Mouse (Mus musculus) cerebellum, adult 2 months (tissue): ENCODE results near the gene Guk1. TPM values are rescaled to one million over a fixed set of nuclear protein-coding genes. Genes with fewer than 3 reads are reported as not detected.

ENCODE experiments used
- DNase-seq, 2 experiments: peaks; one replicate each; pipeline ENCODE4 v3.0.0; 2021
- H3K27ac ChIP-seq: fragments of 200-500 bp; 2 replicates; pipeline ENCODE4 v1.5.1; 2012; ENCODE audit warnings: low read length, control low read depth, inconsistent platforms; ENCODE audit not compliant: insufficient read depth
- H3K27me3 ChIP-seq: fragments of 200-500 bp; 2 replicates; pipeline ENCODE4 v1.6.1; 2012; ENCODE audit warnings: inconsistent platforms, mild to moderate bottlenecking, low read length, moderate library complexity; ENCODE audit not compliant: control insufficient read depth, insufficient read depth
- H3K4me1 ChIP-seq: fragments of 200-500 bp; 2 replicates; pipeline ENCODE4 v1.6.1; 2011; ENCODE audit warnings: low read length; ENCODE audit not compliant: control insufficient read depth, insufficient read depth
- H3K4me3 ChIP-seq: fragments of 200-500 bp; replicated peaks from 2 replicates; pipeline ENCODE3; 2011; ENCODE audit warnings: mild to moderate bottlenecking, low read depth, low read length, control low read depth; ENCODE audit not compliant: insufficient read depth
- CTCF ChIP-seq: fragments of 200-500 bp; IDR thresholded peaks from 2 replicates; pipeline ENCODE4 v1.5.1; 2011; ENCODE audit warnings: low read depth, mild to moderate bottlenecking, control low read depth, low read length, moderate library complexity, borderline replicate concordance; ENCODE audit not compliant: insufficient read depth
- POLR2A ChIP-seq: fragments of 200-500 bp; IDR thresholded peaks from 2 replicates; pipeline ENCODE4 v1.6.1; 2011; ENCODE audit warnings: low read length, control low read depth, borderline replicate concordance; ENCODE audit not compliant: insufficient read depth
- WGBS: fragments of 180-500 bp; shearing (Covaris S2); methylation state at CpG from one replicate; pipeline ENCODE4 v1.1.7; 2018; 5-methylcytosine and 5-hydroxymethylcytosine counted together
- polyA plus RNA-seq: library from polyadenylated mRNA; depleted of rRNA; stranded (reverse); fragments of >200 nt; gene quantifications from 2 replicates; pipeline ENCODE4 v1.2.3, GENCODE M21; 2012; rRNA removed

Gene Guk1
- polyA plus RNA-seq, 1 experiment: 235 TPM

DNA sequence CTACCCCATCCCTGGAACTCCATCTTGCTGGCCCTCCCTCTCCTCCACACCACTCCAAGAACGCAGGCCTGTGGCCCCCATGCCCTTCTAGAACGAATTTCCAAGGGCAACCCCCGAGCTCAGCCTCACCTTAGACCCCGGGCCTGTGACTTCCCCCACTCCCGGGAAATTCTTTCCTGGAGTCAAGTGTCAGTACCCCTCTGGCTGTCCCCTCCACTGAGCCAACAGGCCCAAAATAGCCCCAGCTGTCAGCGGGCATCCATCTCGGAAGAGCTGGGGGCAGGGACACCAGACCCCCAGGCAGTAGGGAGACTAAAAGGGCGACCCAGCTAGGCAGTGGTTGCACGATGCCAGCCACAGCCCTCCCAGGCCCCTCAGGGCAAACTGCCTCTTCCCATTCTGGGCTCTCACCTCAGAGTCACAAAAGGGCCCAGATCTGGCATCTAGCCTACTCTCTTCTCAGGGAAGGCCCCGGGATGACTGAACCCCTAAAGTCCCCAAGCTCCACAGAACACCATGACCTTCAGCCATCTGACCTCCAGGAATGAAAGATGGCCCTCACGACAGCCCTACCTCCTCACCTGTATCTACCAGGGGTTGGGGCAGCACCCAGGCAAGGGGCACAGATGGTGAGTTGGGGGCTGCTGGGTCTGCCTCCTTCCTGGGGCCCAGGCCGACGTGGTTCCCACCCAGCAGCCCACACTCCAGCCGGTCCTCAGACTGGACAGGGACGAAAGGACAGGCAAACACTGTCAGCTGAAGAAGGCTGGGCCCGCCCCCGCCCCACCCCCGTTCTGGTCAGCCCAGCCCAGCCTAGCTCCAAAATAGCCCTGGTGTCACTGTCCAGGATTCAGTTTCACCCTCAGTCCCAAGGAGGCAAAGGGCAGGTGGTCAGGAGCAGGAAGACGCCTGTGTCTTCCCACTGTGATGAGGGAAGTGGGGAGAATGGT is 53.2 kb downstream of the Guk1 start:
- H3K4me3 ChIP-seq: no peak overlapping the region
- no peaks in the 10 kb centered on the region; the same call in 1 of the 2 replicates for H3K27me3 ChIP-seq
- TF ChIP-seq CTCF: no peak
- TF ChIP-seq POLR2A: no peak
- no peak overlapping the region for H3K27ac ChIP-seq
- 68% methylated on average over 19 of the region's 19 CpGs for WGBS
- DNase-seq: no peak
- no peaks in the 10 kb centered on the region; the same call in 1 of the 2 replicates for H3K4me1 ChIP-seq

GRCm38 (mm10) chr11:59136994-59137706 is 54.9 kb downstream of the Guk1 start:
- Histone ChIP-seq H3K27ac (no peak overlapping the region), H3K27me3 (no peaks in the 10 kb centered on the region; the same call in 1 of the 2 replicates), H3K4me1 (no peaks in the 10 kb centered on the region; the same call in 1 of the 2 replicates), H3K4me3 (no peak overlapping the region)
- no peak for DNase-seq
- TF ChIP-seq CTCF: no peak
- no peak for TF ChIP-seq POLR2A
- WGBS: 70% methylated on average over 12 of the region's 12 CpGs

DNA sequence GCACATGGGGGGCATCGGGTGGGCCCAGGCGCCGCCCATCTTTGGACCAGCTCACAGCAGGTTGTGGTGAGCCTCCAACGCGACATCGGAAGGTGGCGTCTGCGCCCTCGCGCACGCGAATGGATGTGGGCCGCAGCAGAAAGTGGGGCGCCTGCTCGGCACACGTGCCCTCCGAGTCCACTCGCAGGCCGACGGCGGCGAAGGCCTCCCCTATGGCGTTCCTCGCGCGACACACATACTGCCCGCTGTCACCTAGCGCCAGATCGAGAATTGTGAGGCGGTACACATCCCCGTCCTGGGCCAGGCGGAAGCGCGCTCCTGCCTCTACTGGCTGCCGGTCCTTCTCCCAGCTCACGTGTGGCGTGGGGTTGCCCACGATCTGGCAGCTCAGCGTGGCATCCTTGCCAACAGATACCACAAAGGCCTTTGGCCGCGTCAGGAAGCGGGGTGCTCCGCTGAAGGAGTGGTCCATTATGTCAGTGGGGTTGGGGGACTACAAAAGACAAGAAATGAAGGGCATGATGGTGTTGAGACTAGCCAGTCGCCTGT is 56.0 kb downstream of the Guk1 start, which contains the start of gene Obscn:
Gene Obscn, minus strand, starts transcription at position 499 of the 549 bp plus-strand sequence.
- no peak for DNase-seq
- H3K27me3 ChIP-seq: no peaks in the 10 kb centered on the region; the same call in 1 of the 2 replicates

DNA sequence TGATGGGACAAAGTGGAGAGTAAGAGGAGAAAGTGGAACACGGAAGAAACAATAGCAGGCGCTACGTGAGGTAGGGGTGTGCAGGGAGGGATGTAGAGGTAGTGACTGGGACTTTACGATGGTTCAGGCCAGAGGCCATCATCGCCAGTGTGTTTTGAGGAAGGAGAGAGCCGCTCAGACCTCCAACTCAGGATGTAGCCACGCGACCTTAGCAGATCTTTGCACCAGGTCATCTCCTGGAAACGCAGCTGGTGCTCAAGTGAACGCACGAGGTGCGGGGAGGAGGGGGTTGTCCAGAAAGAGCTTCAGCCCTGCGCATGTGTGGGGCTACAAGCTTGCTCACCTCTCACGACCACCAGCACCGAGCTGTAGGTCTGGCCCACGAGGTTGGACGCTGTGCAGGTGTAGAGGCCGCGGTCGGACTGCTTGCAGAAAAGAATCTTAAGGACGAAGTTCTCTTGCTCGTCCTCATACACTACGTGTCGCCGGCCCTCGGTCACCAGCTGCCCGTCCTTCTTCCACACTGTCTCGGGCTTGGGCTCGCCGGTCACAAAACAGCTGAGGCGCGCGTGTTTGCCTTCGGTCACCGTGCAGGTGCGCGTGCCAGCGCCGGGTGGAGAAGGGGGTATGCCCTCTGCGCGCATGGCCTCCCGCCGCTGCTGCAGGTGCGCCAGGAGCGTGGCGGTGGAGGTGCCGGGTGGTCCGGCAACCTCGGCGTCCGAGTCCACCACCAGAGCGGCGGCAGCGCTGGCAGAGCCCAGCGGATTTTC is 56.8 kb downstream of the Guk1 start:
- WGBS: 5% methylated on average over 55 of the region's 55 CpGs
- Histone ChIP-seq H3K4me3 (no peak overlapping the region), H3K27ac (no peak overlapping the region), H3K27me3 (no peaks in the 10 kb centered on the region; the same call in 1 of the 2 replicates), H3K4me1 (peaks cover 2% of the 10 kb centered on the region; the same call in 1 of the 2 replicates)
- TF ChIP-seq CTCF (no peak), POLR2A (no peak)
- no peak for DNase-seq

More for the DNA sequence above, 56.0 kb downstream of the Guk1 start, which contains the start of gene Obscn:
- TF ChIP-seq POLR2A (no peak), CTCF (no peak)
- WGBS: 13% methylated on average over 44 of the region's 44 CpGs
- Histone ChIP-seq H3K4me3 (no peak within 1 kb of the TSS), H3K4me1 (peaks cover 2% of the 10 kb centered on the region; the same call in 1 of the 2 replicates), H3K27ac (no peak within 1 kb of the TSS)

DNA sequence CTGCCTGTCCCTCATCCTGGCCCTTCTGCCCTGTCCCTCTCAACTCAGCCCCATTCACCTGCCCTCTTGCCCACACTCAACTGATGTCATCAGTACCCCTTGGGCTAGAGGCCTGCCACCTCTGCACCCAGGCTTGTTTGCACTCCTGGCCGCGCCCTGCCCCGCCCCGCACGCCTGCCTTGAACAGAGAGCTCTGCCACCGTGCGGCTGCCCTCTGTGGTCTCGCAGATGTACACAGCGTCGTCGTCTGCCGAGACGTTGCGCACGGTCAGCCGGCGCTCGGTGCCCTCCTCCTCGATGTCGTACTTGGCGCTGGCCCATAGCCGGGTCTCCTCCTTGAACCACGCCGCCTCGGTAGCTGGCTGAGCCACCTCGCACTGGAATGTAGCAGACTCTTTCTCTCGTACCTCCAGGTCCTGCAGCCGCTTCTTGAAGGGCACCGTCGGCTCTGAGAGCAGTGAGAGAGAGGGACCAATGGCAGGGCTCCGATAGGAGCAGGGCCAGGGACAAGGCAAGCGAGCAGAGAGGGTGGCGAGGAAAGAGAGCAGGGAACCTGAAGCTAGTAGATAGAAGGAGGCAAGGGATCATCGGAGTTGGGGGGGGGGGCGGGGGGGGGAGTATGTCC is 57.5 kb downstream of the Guk1 start:
- Histone ChIP-seq H3K4me1 (peaks cover 2% of the 10 kb centered on the region; the same call in 1 of the 2 replicates), H3K27ac (no peak overlapping the region), H3K4me3 (no peak overlapping the region), H3K27me3 (no peaks in the 10 kb centered on the region; the same call in 1 of the 2 replicates)
- WGBS: 5% methylated on average over 34 of the region's 35 CpGs
- TF ChIP-seq POLR2A (no peak), CTCF (no peak)
- DNase-seq: no peak

Other genes starting within 250 kb of the Guk1 start
- gene Hist3h2ba, start 243.3 kb downstream of the Guk1 start, polyA plus RNA-seq: 154 and 186 TPM in 2 replicates
- gene Hist3h2a, start 237.5 kb downstream of the Guk1 start, polyA plus RNA-seq: 41.3 and 43.2 TPM in 2 replicates
- 3.5 and 4.8 TPM in 2 replicates for gene Trim17, start 237.5 kb downstream of the Guk1 start, polyA plus RNA-seq
- gene Trim11, start 214.1 kb downstream of the Guk1 start, polyA plus RNA-seq: 25.3 and 27.5 TPM in 2 replicates
- 0.43 and 0.52 TPM in 2 replicates for gene Obscn, start 55.8 kb downstream of the Guk1 start, polyA plus RNA-seq
- gene Iba57, start 28.5 kb downstream of the Guk1 start, polyA plus RNA-seq: 5.1 and 5.7 TPM in 2 replicates
- 47.5 and 57.1 TPM in 2 replicates for gene Gjc2, start 9.0 kb downstream of the Guk1 start, polyA plus RNA-seq
- 53.9 and 57.3 TPM in 2 replicates for gene Mrpl55, start 10.3 kb upstream of the Guk1 start, polyA plus RNA-seq
- 28.4 and 29.6 TPM in 2 replicates for gene 2310033P09Rik, start 16.1 kb upstream of the Guk1 start, polyA plus RNA-seq
- gene Arf1, start 36.1 kb upstream of the Guk1 start, polyA plus RNA-seq: 514 and 515 TPM in 2 replicates
- gene Wnt3a, start 98.5 kb upstream of the Guk1 start, polyA plus RNA-seq: not detected in 2 replicates
- gene Wnt9a, start 114.7 kb upstream of the Guk1 start, polyA plus RNA-seq: 0.67 and 0.79 TPM in 2 replicates
- 0.11 TPM in 1 of 2 replicates, not detected in the other for gene Prss38, start 183.4 kb upstream of the Guk1 start, polyA plus RNA-seq